Comparison of ENCODE assay signal across 12 mouse cellular contexts in genomic region chr11:20571702-20572413, GRCm38 (mm10). TPM values are rescaled to one million over a fixed set of nuclear protein-coding genes. Genes with fewer than 3 reads are reported as not detected.
DNase-seq lines count a peak whose midpoint lies in the region; ATAC-seq lines count a peak whose summit lies in the region.
"Had no signal": no experiment of that assay in that cellular context is flagged by ENCODE, and none has a peak within 500 bp of the region (broad histone marks: within the 10 kb centered on the region; RNA-seq: fewer than 3 reads in every experiment).

No protein-coding gene starts in this region.

- peak; percentile 29 to 31 for DNase-seq in cerebellum, postnatal 14 days
- DNase-seq in cerebellum, adult 8-10 months: no peak
- DNase-seq in lung, postnatal 10 days: peak; percentile 29
- DNase-seq in lung, postnatal 25 days (ENCODE audit: low spot score): no peak
- DNase-seq in kidney, postnatal 14 days: peak; percentile 22
- DNase-seq in right cerebral cortex, postnatal 10 days (ENCODE audit: low spot score in 2 of 2): peak; percentile 49 to 52
- DNase-seq in natural killer cell, adult 2 months (ENCODE audit: low spot score in 2 of 2): no peak
- DNase-seq: heart, postnatal 14 days; lung, adult 18-20 months had no signal

- no peak overlapping the region for H3K4me3 ChIP-seq in liver, embryonic 12.5 days
- H3K4me3 ChIP-seq: embryonic facial prominence, embryonic 13.5 days had no signal

- H3K27ac ChIP-seq in liver, embryonic 12.5 days: no peak overlapping the region
- H3K27ac ChIP-seq: embryonic facial prominence, embryonic 13.5 days had no signal

- H3K36me3 ChIP-seq in liver, embryonic 12.5 days: no peaks in the 10 kb centered on the region
- H3K36me3 ChIP-seq: embryonic facial prominence, embryonic 13.5 days had no signal

- H3K4me1 ChIP-seq in liver, embryonic 12.5 days: peaks cover 5% of the 10 kb centered on the region; the same call in 1 of the 2 replicates

- no peak overlapping the region for H3K9ac ChIP-seq in liver, embryonic 12.5 days
- H3K9ac ChIP-seq: embryonic facial prominence, embryonic 13.5 days had no signal

- H3K4me2 ChIP-seq in liver, embryonic 12.5 days: no peak overlapping the region
- H3K4me2 ChIP-seq: embryonic facial prominence, embryonic 13.5 days had no signal

- no peak for ATAC-seq in liver, embryonic 12.5 days
- ATAC-seq: activated CD4-positive, CD25-positive, alpha-beta regulatory T cell, adult 4 months had no signal

- no peaks in the 10 kb centered on the region for H3K27me3 ChIP-seq in liver, embryonic 12.5 days (replicated peaks)
- H3K27me3 ChIP-seq: embryonic facial prominence, embryonic 13.5 days had no signal

- WGBS in liver, embryonic 12.5 days (ENCODE audit: insufficient replicate concordance): 71% methylated on average over 5 of the region's 5 CpGs

- H3K9me3 ChIP-seq in liver, embryonic 12.5 days (replicated peaks): no peaks in the 10 kb centered on the region
- H3K9me3 ChIP-seq: embryonic facial prominence, embryonic 13.5 days had no signal

RNA-seq across cellular contexts. Expression of gene Sertad2, which starts 28.8 kb away (rescaled TPM):
- 25.8 and 27.8 TPM in 2 replicates for polyA plus RNA-seq in liver, embryonic 12.5 days (2016; fragmentation: Nextera tagmentation; extraction: Ambion mirVana)

Comparison
In these comparisons a context has a peak if more than half of its experiments do, and no peak if none do; other contexts are left out.
1. DNase-seq: peak in cerebellum, postnatal 14 days (2 of 2), lung, postnatal 10 days (single experiment), kidney, postnatal 14 days (single experiment) and right cerebral cortex, postnatal 10 days (2 of 2); none in cerebellum, adult 8-10 months (single experiment), lung, postnatal 25 days (single experiment) and natural killer cell, adult 2 months (0 of 2).